Mouse (Mus musculus) neural tube, embryonic 14.5 days (tissue): ENCODE measurements around the gene Dab1. TPM values are rescaled to one million over a fixed set of nuclear protein-coding genes. Genes with fewer than 3 reads are reported as not detected.

ENCODE experiments used
- ATAC-seq: fragments of 200-750 bp; cut with Nextera tagmentation; 2 replicates; pipeline ENCODE4 v1.8.0; 2017; ENCODE audit warnings: low read depth, mild to moderate bottlenecking, moderate TSS enrichment, moderate library complexity
- H3K27ac ChIP-seq: fragments of 300-500 bp; sonication (generic); 2 replicates; pipeline ENCODE4 v1.5.1; 2014; ENCODE audit warnings: low read depth, mild to moderate bottlenecking, control low read depth, low read length, moderate library complexity, mixed read lengths
- H3K27me3 ChIP-seq: fragments of 300-500 bp; sonication (generic); 2 replicates; pipeline ENCODE4 v1.6.1; 2014; ENCODE audit warnings: low read length; ENCODE audit not compliant: control insufficient read depth, insufficient read depth
- H3K36me3 ChIP-seq: fragments of 300-500 bp; sonication (generic); 2 replicates; pipeline ENCODE4 v1.6.1; 2014; ENCODE audit warnings: low read length, mixed read lengths; ENCODE audit not compliant: control insufficient read depth, insufficient read depth
- H3K4me1 ChIP-seq: fragments of 300-500 bp; sonication (generic); 2 replicates; pipeline ENCODE4 v1.6.1; 2014; ENCODE audit warnings: low read length; ENCODE audit not compliant: control insufficient read depth, insufficient read depth
- H3K4me2 ChIP-seq: fragments of 300-500 bp; sonication (generic); 2 replicates; pipeline ENCODE4 v1.6.1; 2014; ENCODE audit warnings: mild to moderate bottlenecking, low read depth, low read length, control low read depth
- H3K4me3 ChIP-seq: fragments of 300-500 bp; sonication (generic); 2 replicates; pipeline ENCODE4 v1.5.1; 2014; ENCODE audit warnings: low read depth, low read length, control low read depth, mixed read lengths
- H3K9ac ChIP-seq: fragments of 300-500 bp; sonication (generic); replicated peaks from 2 replicates; pipeline ENCODE4 v1.6.1; 2014; ENCODE audit warnings: low read depth, mild to moderate bottlenecking, control low read depth, low read length, mixed read lengths
- H3K9me3 ChIP-seq: fragments of 300-500 bp; sonication (generic); 2 replicates; pipeline ENCODE4 v1.6.1; 2016; ENCODE audit warnings: low read length; ENCODE audit not compliant: control insufficient read depth
- WGBS: fragments of 180-500 bp; shearing (Covaris S2); extraction: QIAGEN DNeasy Blood & Tissue Kit; methylation state at CpG from one replicate; pipeline ENCODE4 v1.1.7; 2014; 5-methylcytosine and 5-hydroxymethylcytosine counted together
- polyA plus RNA-seq: library from polyadenylated mRNA; unstranded; fragments of >200 nt; fragmentation: Nextera tagmentation; extraction: Ambion mirVana; gene quantifications from 2 replicates; pipeline ENCODE4 v1.2.1, GENCODE M21; 2014

Dab1 gene
- polyA plus RNA-seq, 1 experiment from 2014 or later = 58.0 TPM

- Histone ChIP-seq H3K36me3 (no peaks in the 10 kb centered on the region), H3K27ac (no peak overlapping the region), H3K9me3 (no peaks in the 10 kb centered on the region), H3K27me3 (no peaks in the 10 kb centered on the region), H3K4me3 (no peak overlapping the region), H3K4me2 (no peak overlapping the region), H3K9ac (no peak overlapping the region), H3K4me1 (no peaks in the 10 kb centered on the region)
- ATAC-seq = no peak
These were observed 438.0 kb downstream of the Dab1 start for GRCm38 (mm10) chr4:104057116-104057515.

GRCm38 (mm10) chr4:104059569-104059968 is 440.4 kb downstream of the Dab1 start:
- WGBS = 53% methylated on average over 4 of the region's 4 CpGs
- no peak for ATAC-seq
- no peaks in the 10 kb centered on the region for H3K9me3 ChIP-seq

GRCm38 (mm10) chr4:104062356-104062755 is 443.2 kb downstream of the Dab1 start:
- H3K27me3 ChIP-seq = no peaks in the 10 kb centered on the region
- H3K27ac ChIP-seq = no peak overlapping the region
- H3K9ac ChIP-seq = no peak overlapping the region
- H3K4me2 ChIP-seq = no peak overlapping the region
- no peak overlapping the region for H3K4me3 ChIP-seq
- H3K4me1 ChIP-seq = no peaks in the 10 kb centered on the region
- no peaks in the 10 kb centered on the region for H3K36me3 ChIP-seq
- ATAC-seq = no peak
- no peaks in the 10 kb centered on the region for H3K9me3 ChIP-seq
- 96% methylated on average over 4 of the region's 4 CpGs for WGBS

More at GRCm38 (mm10) chr4:104059569-104059968, 440.4 kb downstream of the Dab1 start:
- Histone ChIP-seq H3K9ac (no peak overlapping the region), H3K4me2 (no peak overlapping the region), H3K36me3 (no peaks in the 10 kb centered on the region), H3K4me1 (no peaks in the 10 kb centered on the region), H3K27ac (no peak overlapping the region), H3K4me3 (no peak overlapping the region), H3K27me3 (no peaks in the 10 kb centered on the region)

GRCm38 (mm10) chr4:104066901-104067300 is 447.7 kb downstream of the Dab1 start:
- 84% methylated on average over 5 of the region's 5 CpGs for WGBS

GRCm38 (mm10) chr4:104067748-104068147 is 448.6 kb downstream of the Dab1 start:
- Histone ChIP-seq H3K9ac (no peak overlapping the region), H3K27me3 (no peaks in the 10 kb centered on the region), H3K36me3 (no peaks in the 10 kb centered on the region), H3K4me2 (no peak overlapping the region), H3K4me3 (no peak overlapping the region), H3K9me3 (no peaks in the 10 kb centered on the region), H3K4me1 (no peaks in the 10 kb centered on the region), H3K27ac (no peak overlapping the region)
- WGBS = 66% methylated on average over 3 of the region's 3 CpGs
- ATAC-seq = no peak

More at GRCm38 (mm10) chr4:104066901-104067300, 447.7 kb downstream of the Dab1 start:
- ATAC-seq = no peak
- no peak overlapping the region for H3K27ac ChIP-seq
- H3K9me3 ChIP-seq = no peaks in the 10 kb centered on the region
- H3K27me3 ChIP-seq = no peaks in the 10 kb centered on the region
- no peaks in the 10 kb centered on the region for H3K4me1 ChIP-seq
- no peak overlapping the region for H3K4me2 ChIP-seq
- H3K4me3 ChIP-seq = no peak overlapping the region
- no peaks in the 10 kb centered on the region for H3K36me3 ChIP-seq
- H3K9ac ChIP-seq = no peak overlapping the region

GRCm38 (mm10) chr4:104071296-104071695 is 452.1 kb downstream of the Dab1 start:
- WGBS = 65% methylated on average over 10 of the region's 10 CpGs
- Histone ChIP-seq H3K9ac (no peak overlapping the region), H3K4me1 (no peaks in the 10 kb centered on the region), H3K27me3 (no peaks in the 10 kb centered on the region), H3K4me2 (no peak overlapping the region), H3K36me3 (no peaks in the 10 kb centered on the region), H3K27ac (no peak overlapping the region), H3K4me3 (no peak overlapping the region), H3K9me3 (no peaks in the 10 kb centered on the region)
- no peak for ATAC-seq

GRCm38 (mm10) chr4:104073920-104074459 is 454.8 kb downstream of the Dab1 start:
- Histone ChIP-seq H3K27ac (no peak overlapping the region), H3K4me1 (no peaks in the 10 kb centered on the region), H3K9me3 (no peaks in the 10 kb centered on the region), H3K4me2 (no peak overlapping the region), H3K27me3 (no peaks in the 10 kb centered on the region), H3K9ac (no peak overlapping the region), H3K4me3 (no peak overlapping the region), H3K36me3 (no peaks in the 10 kb centered on the region)
- no peak for ATAC-seq
- 21% methylated on average over 7 of the region's 7 CpGs for WGBS

GRCm38 (mm10) chr4:104077771-104078170 is 458.6 kb downstream of the Dab1 start:
- no peaks in the 10 kb centered on the region for H3K27me3 ChIP-seq
- no peak overlapping the region for H3K4me2 ChIP-seq
- H3K4me3 ChIP-seq = no peak overlapping the region
- H3K36me3 ChIP-seq = no peaks in the 10 kb centered on the region
- H3K4me1 ChIP-seq = no peaks in the 10 kb centered on the region
- H3K27ac ChIP-seq = no peak overlapping the region
- whole genome bisulfite sequencing = 69% methylated on average over 1 of the region's 1 CpGs
- no peak overlapping the region for H3K9ac ChIP-seq
- no peaks in the 10 kb centered on the region for H3K9me3 ChIP-seq
- ATAC-seq = no peak

- Histone ChIP-seq H3K36me3 (no peaks in the 10 kb centered on the region), H3K9me3 (no peaks in the 10 kb centered on the region), H3K27ac (no peak overlapping the region), H3K4me2 (no peak overlapping the region), H3K4me1 (no peaks in the 10 kb centered on the region), H3K27me3 (no peaks in the 10 kb centered on the region), H3K9ac (no peak overlapping the region), H3K4me3 (no peak overlapping the region)
- ATAC-seq = no peak
- WGBS = 62% methylated on average over 6 of the region's 6 CpGs
These were observed 487.1 kb downstream of the Dab1 start for GRCm38 (mm10) chr4:104106299-104106698.
